Mouse (Mus musculus) forebrain, postnatal 0 days (tissue): Measurements from ENCODE around the gene Shroom3. TPM values are rescaled to one million over a fixed set of nuclear protein-coding genes. Genes with fewer than 3 reads are reported as not detected.

Experiments used
- ATAC-seq: fragments of 200-750 bp; cut with Nextera tagmentation; 2 replicates; pipeline ENCODE4 v1.8.0; 2017; ENCODE audit warnings: mild to moderate bottlenecking, moderate library complexity
- DNase-seq: peaks from one replicate; pipeline ENCODE4 v3.0.0-alpha.2; 2015
- H3K27ac ChIP-seq: fragments of 300-500 bp; sonication (generic); 2 replicates; pipeline ENCODE4 v1.5.1; 2014; ENCODE audit warnings: low read depth, mild to moderate bottlenecking, antibody characterized with exemption, low read length, moderate library complexity, mixed read lengths
- H3K27me3 ChIP-seq: fragments of 300-500 bp; sonication (generic); 2 replicates; pipeline ENCODE4 v1.6.1; 2014; ENCODE audit warnings: mild to moderate bottlenecking, low read length, mixed read lengths; ENCODE audit not compliant: insufficient read depth
- H3K36me3 ChIP-seq: fragments of 300-500 bp; sonication (generic); 2 replicates; pipeline ENCODE4 v1.6.1; 2014; ENCODE audit warnings: mild to moderate bottlenecking, moderate library complexity; ENCODE audit not compliant: insufficient read depth
- H3K4me1 ChIP-seq: fragments of 300-500 bp; sonication (generic); 2 replicates; pipeline ENCODE4 v1.6.1; 2014; ENCODE audit warnings: antibody characterized with exemption; ENCODE audit not compliant: insufficient read depth
- H3K4me2 ChIP-seq: fragments of 300-500 bp; sonication (generic); 2 replicates; pipeline ENCODE4 v1.6.1; 2014; ENCODE audit warnings: low read depth, mild to moderate bottlenecking, moderate library complexity
- H3K4me3 ChIP-seq: fragments of 300-500 bp; sonication (generic); 2 replicates; pipeline ENCODE4 v1.5.1; 2014; ENCODE audit warnings: low read depth, low read length, mixed read lengths
- H3K9ac ChIP-seq: fragments of 300-500 bp; sonication (generic); 2 replicates; pipeline ENCODE4 v1.6.1; 2014; ENCODE audit warnings: mild to moderate bottlenecking
- H3K9me3 ChIP-seq: fragments of 300-500 bp; sonication (generic); 2 replicates; pipeline ENCODE4 v1.6.1; 2016; ENCODE audit warnings: low read length
- CTCF ChIP-seq: sonication (generic); IDR thresholded peaks from 2 replicates; pipeline ENCODE4 v1.5.1; 2016; ENCODE audit warnings: antibody characterized with exemption, control low read depth, low read depth
- WGBS: fragments of 180-500 bp; shearing (Covaris S2); extraction: QIAGEN DNeasy Blood & Tissue Kit; methylation state at CpG from one replicate; pipeline ENCODE4 v1.1.7; 2014; 5-methylcytosine and 5-hydroxymethylcytosine counted together
- polyA plus RNA-seq: library from polyadenylated mRNA; unstranded; fragments of >200 nt; fragmentation: Nextera tagmentation; extraction: Ambion mirVana; gene quantifications from 2 replicates; pipeline ENCODE4 v1.2.1, GENCODE M21; 2015
- total RNA-seq: library from RNA; depleted of rRNA; stranded (reverse); fragments of >200 nt; gene quantifications from 2 replicates; pipeline ENCODE4 v1.2.3, GENCODE M21; 2014

Shroom3 gene
- total and polyA plus RNA-seq, 2 experiments from 2014 or later, result 0.91 to 5.8 TPM

DNA sequence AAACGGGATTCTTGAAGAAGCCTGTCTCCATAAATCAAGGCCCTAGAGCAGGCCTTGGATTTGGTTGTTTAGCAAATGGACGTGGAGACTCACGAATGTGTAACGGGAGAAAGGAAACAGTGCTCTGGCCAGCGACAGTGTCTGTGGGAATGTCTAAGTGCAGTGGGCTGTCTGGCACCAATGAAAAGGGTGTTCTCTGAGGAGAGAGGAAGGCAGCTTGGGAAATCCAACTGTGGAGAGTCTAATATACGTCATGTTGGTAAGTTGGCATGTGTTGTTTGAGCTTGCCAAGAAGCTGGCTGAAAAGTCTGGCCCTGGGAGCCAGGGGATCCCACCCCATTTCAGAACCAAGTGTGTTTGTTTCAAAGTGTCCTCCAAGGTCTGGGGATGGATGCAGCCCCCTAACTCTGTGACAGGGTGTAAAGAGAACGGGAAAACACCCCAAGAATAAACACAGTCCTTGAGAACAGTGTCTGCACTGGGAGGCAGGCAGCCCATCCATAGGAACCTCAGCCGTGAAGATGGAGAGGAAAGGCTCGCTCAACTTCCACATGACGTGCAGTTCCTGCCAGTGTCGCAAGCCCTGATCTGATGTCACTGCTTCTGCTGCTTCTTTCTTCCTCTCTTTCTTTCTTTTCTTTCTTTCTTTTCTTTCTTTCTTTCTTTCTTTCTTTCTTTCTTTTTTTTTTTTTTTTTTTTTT lies 134.0 kb downstream of the Shroom3 start:
- H3K27me3 ChIP-seq, result no peaks in the 10 kb centered on the region
- no peak overlapping the region for H3K4me3 ChIP-seq
- H3K4me2 ChIP-seq, result no peak overlapping the region
- WGBS, result 53% methylated on average over 11 of the region's 11 CpGs
- DNase-seq (peak; percentile 30), ATAC-seq (peak; percentile 79)
- no peaks in the 10 kb centered on the region for H3K4me1 ChIP-seq
- no peaks in the 10 kb centered on the region for H3K36me3 ChIP-seq
- H3K9me3 ChIP-seq, result no peaks in the 10 kb centered on the region
- H3K9ac ChIP-seq, result no peak overlapping the region
- no peak overlapping the region for H3K27ac ChIP-seq
- no peak for TF ChIP-seq CTCF

- DNase-seq, result no peak
- Histone ChIP-seq H3K27ac (no peak overlapping the region), H3K36me3 (no peaks in the 10 kb centered on the region), H3K4me3 (no peak overlapping the region), H3K4me2 (no peak overlapping the region), H3K27me3 (no peaks in the 10 kb centered on the region), H3K9me3 (no peaks in the 10 kb centered on the region), H3K4me1 (no peaks in the 10 kb centered on the region), H3K9ac (no peak overlapping the region)
- no peak for ATAC-seq
- no peak for TF ChIP-seq CTCF
- WGBS, result 37% methylated on average over 3 of the region's 3 CpGs
Observed at GRCm38 (mm10) chr5:92821370-92821769, 138.1 kb downstream of the Shroom3 start.

GRCm38 (mm10) chr5:92823495-92823894 lies 140.3 kb downstream of the Shroom3 start:
- no peak for ATAC-seq
- H3K27ac ChIP-seq, result no peak overlapping the region
- DNase-seq, result no peak
- H3K9ac ChIP-seq, result no peak overlapping the region
- no peak overlapping the region for H3K4me3 ChIP-seq
- H3K4me1 ChIP-seq, result no peaks in the 10 kb centered on the region
- H3K36me3 ChIP-seq, result no peaks in the 10 kb centered on the region
- no peaks in the 10 kb centered on the region for H3K9me3 ChIP-seq
- no peaks in the 10 kb centered on the region for H3K27me3 ChIP-seq
- no peak for TF ChIP-seq CTCF
- WGBS, result 87% methylated on average over 7 of the region's 7 CpGs
- no peak overlapping the region for H3K4me2 ChIP-seq

GRCm38 (mm10) chr5:92824304-92825009 lies 141.2 kb downstream of the Shroom3 start:
- H3K4me1 ChIP-seq, result no peaks in the 10 kb centered on the region
- H3K9ac ChIP-seq, result no peak overlapping the region
- H3K9me3 ChIP-seq, result no peaks in the 10 kb centered on the region
- no peak overlapping the region for H3K27ac ChIP-seq
- ATAC-seq (no peak), DNase-seq (no peak)
- H3K36me3 ChIP-seq, result no peaks in the 10 kb centered on the region
- TF ChIP-seq CTCF, result no peak
- H3K4me2 ChIP-seq, result no peak overlapping the region
- 74% methylated on average over 10 of the region's 10 CpGs for WGBS
- H3K4me3 ChIP-seq, result no peak overlapping the region
- H3K27me3 ChIP-seq, result no peaks in the 10 kb centered on the region

DNA sequence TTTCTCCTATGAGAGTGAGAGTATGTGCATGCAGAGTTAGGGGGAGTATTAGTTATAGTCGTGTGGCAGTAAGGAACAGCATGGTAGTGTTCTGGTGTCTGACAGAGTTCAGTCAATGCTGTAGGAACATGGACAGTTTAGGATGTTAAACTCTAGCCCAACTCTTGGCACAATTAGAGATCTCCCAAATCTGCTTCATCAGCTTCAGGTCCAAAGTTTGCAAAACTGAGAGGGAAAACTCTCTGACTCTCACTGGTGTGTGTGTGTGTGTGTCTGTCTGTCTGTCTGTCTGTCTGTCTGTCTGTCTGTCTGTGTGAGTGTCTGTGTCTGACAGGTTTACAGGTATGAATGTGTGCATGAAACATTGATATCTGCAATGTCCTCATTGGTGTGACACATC lies 147.2 kb downstream of the Shroom3 start:
- H3K27me3 ChIP-seq, result no peaks in the 10 kb centered on the region
- DNase-seq, result no peak
- WGBS, result 83% methylated on average over 1 of the region's 1 CpGs
- no peak overlapping the region for H3K27ac ChIP-seq
- no peaks in the 10 kb centered on the region for H3K9me3 ChIP-seq
- no peaks in the 10 kb centered on the region for H3K36me3 ChIP-seq
- no peak overlapping the region for H3K4me2 ChIP-seq
- no peak overlapping the region for H3K4me3 ChIP-seq
- ATAC-seq, result no peak
- TF ChIP-seq CTCF, result no peak
- no peak overlapping the region for H3K9ac ChIP-seq
- H3K4me1 ChIP-seq, result no peaks in the 10 kb centered on the region

GRCm38 (mm10) chr5:92834513-92834912 lies 151.3 kb downstream of the Shroom3 start:
- Histone ChIP-seq H3K4me2 (no peak overlapping the region), H3K4me1 (no peaks in the 10 kb centered on the region; the same call in 1 of the 2 replicates), H3K27ac (no peak overlapping the region), H3K36me3 (no peaks in the 10 kb centered on the region), H3K4me3 (no peak overlapping the region), H3K9ac (no peak overlapping the region), H3K27me3 (no peaks in the 10 kb centered on the region), H3K9me3 (no peaks in the 10 kb centered on the region)
- no peak for ATAC-seq
- 64% methylated on average over 7 of the region's 7 CpGs for WGBS
- no peak for TF ChIP-seq CTCF
- DNase-seq, result no peak

DNA sequence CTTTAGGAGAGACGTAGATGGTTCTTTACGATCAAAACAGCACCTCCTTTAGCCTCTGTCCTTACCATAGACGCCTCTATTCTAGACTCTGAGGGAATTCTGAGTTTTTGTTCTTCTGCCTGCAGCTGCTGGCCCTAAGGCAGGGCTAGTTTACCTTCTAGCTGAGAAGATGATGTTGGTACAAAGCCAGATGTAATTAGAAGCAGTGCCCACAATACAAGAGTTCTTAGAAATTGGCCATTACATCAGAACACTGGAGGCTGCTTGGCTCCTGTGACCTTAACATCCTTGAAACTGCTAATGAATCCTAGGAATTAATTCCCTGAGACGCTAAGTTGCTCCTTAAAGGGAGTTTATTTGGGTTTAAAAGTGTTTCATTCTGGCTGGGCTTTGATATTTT lies 154.1 kb downstream of the Shroom3 start:
- no peaks in the 10 kb centered on the region for H3K9me3 ChIP-seq
- 25% methylated on average over 4 of the region's 4 CpGs for WGBS
- H3K9ac ChIP-seq, result no peak overlapping the region
- H3K36me3 ChIP-seq, result no peaks in the 10 kb centered on the region
- DNase-seq (no peak), ATAC-seq (no peak)
- no peaks in the 10 kb centered on the region for H3K27me3 ChIP-seq
- no peak overlapping the region for H3K4me3 ChIP-seq
- H3K4me2 ChIP-seq, result no peak overlapping the region
- no peaks in the 10 kb centered on the region; the same call in 1 of the 2 replicates for H3K4me1 ChIP-seq
- TF ChIP-seq CTCF, result no peak
- H3K27ac ChIP-seq, result no peak overlapping the region
